Mouse (Mus musculus) heart, adult 10 weeks (tissue): Measurements from ENCODE around the gene Spint2. TPM values are rescaled to one million over a fixed set of nuclear protein-coding genes. Genes with fewer than 3 reads are reported as not detected.

Experiments used
- polyA plus RNA-seq: library from polyadenylated mRNA; stranded (reverse); fragments of 350-450 nt; fragmentation: Illumina TruSeq; extraction: RNeasy Lipid Tissue Mini Kit (QIAGEN cat#74804); gene quantifications from one replicate; pipeline ENCODE4 v1.2.3, GENCODE M21; 2014; ENCODE audit warnings: low read depth, low replicate concordance

Spint2 gene
- polyA plus RNA-seq, result 34.7 TPM

GRCm38 (mm10) chr7:29281201-29282073 is at the start of gene Spint2:
Gene Spint2 (minus strand): TSS chr7:29281912.

GRCm38 (mm10) chr7:29303738-29304462 is 22.2 kb upstream of the Spint2 start, which contains the start of gene Dpf1:
Gene Dpf1 (plus strand): TSS chr7:29303951.

GRCm38 (mm10) chr7:29288942-29289638 is 7.4 kb upstream of the Spint2 start, which contains the start of gene Ppp1r14a:
Gene Ppp1r14a (plus strand): TSS chr7:29289308.

GRCm38 (mm10) chr7:29248261-29248841 is 33.4 kb downstream of the Spint2 start, which contains the start of gene 2200002D01Rik:
Gene 2200002D01Rik (minus strand): TSS chr7:29248466.

GRCm38 (mm10) chr7:29238019-29238967 is 43.4 kb downstream of the Spint2 start, which contains the start of gene Yif1b:
Gene Yif1b (plus strand): TSS chr7:29238329.

GRCm38 (mm10) chr7:29232247-29233013 is 49.3 kb downstream of the Spint2 start, which contains the start of gene Kcnk6:
Gene Kcnk6 (minus strand): TSS chr7:29232515.

GRCm38 (mm10) chr7:29213675-29214082 is 68.0 kb downstream of the Spint2 start, which contains the start of gene Catsperg1:
Gene Catsperg1 (minus strand): TSS chr7:29214035.

Other genes with a start within 250 kb of the Spint2 start
- gene Ryr1, start 156.7 kb downstream of the Spint2 start, polyA plus RNA-seq, result 0.05 TPM
- 1.8 TPM for gene Rasgrp4, start 147.1 kb downstream of the Spint2 start, polyA plus RNA-seq
- 18.9 TPM for gene Fam98c, start 125.7 kb downstream of the Spint2 start, polyA plus RNA-seq
- not detected for gene Ggn, start 111.7 kb downstream of the Spint2 start, polyA plus RNA-seq
- 1.6 TPM for gene Spred3, start 111.5 kb downstream of the Spint2 start, polyA plus RNA-seq
- gene Psmd8, start 101.2 kb downstream of the Spint2 start, polyA plus RNA-seq, result 131 TPM
- gene Catsperg1, start 67.9 kb downstream of the Spint2 start, polyA plus RNA-seq, result 0.50 TPM
- gene Kcnk6, start 49.4 kb downstream of the Spint2 start, polyA plus RNA-seq, result 3.4 TPM
- gene Yif1b, start 43.6 kb downstream of the Spint2 start, polyA plus RNA-seq, result 70.6 TPM
- 3.1 TPM for gene 2200002D01Rik, start 33.4 kb downstream of the Spint2 start, polyA plus RNA-seq
- gene Ppp1r14a, start 7.4 kb upstream of the Spint2 start, polyA plus RNA-seq, result 10.0 TPM
- gene Dpf1, start 22.0 kb upstream of the Spint2 start, polyA plus RNA-seq, result 0.47 TPM
- 5.6 TPM for gene Sipa1l3, start 236.7 kb upstream of the Spint2 start, polyA plus RNA-seq